Mouse (Mus musculus): Measurements from ENCODE around the gene Aip.

DNA sequence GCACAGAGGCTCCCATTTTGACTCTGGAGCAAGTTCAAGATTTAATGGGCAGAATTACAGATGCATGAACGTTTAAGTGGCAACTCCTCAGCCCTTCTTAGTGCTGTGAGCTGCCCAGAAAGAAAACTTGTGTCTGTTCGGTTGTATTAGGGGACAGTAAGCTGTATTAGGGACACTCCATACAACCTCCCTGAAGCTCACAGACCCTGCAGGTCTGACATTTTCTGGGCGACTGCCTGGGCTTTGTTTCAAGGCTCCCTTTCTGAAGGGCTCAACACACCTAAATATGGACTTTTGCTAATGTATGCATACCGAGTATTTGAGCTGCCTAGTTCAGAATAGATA, 37.9 kb upstream of the Aip start:
- TF ChIP-seq CTCF (IDR thresholded peaks at IDR 0.05; ENCODE audit: low read depth) (no peak), EP300 (optimal IDR thresholded peaks at IDR 0.05) (no peak)

Data from stomach, postnatal 0 days (tissue).